Mouse (Mus musculus): ENCODE measurements around the gene Ftl1. TPM values are rescaled to one million over a fixed set of nuclear protein-coding genes. Genes with fewer than 3 reads are reported as not detected.

The Ftl1 gene
- polyA plus RNA-seq, 1 experiment = 2,336 TPM

- 30% methylated on average over 16 of the region's 16 CpGs for WGBS
- Histone ChIP-seq H3K27me3 (ENCODE audit: control insufficient read depth, insufficient read depth, low read length) (no peaks in the 10 kb centered on the region), H3K4me1 (ENCODE audit: control insufficient read depth, insufficient read depth, insufficient read length, low read length) (peaks cover 4% of the 10 kb centered on the region), H3K36me3 (ENCODE audit: control insufficient read depth, insufficient read depth, low read length) (no peaks in the 10 kb centered on the region), H3K27ac (ENCODE audit: insufficient read depth, low read depth, low read length) (no peak overlapping the region), H3K4me3 (ENCODE audit: low read depth, low read length) (peak overlapping the region; percentile 59)
- TF ChIP-seq POLR2A (IDR thresholded peaks at IDR 0.05; ENCODE audit: low read depth, low read length) (no peak), CTCF (IDR thresholded peaks at IDR 0.05; ENCODE audit: extremely low read depth, insufficient read length, insufficient replicate concordance, low read depth, low read length) (no peak)
These were observed 15.7 kb upstream of the Ftl1 start for GRCm38 (mm10) chr7:45475291-45475969.

- H3K4me1 ChIP-seq (ENCODE audit: control insufficient read depth, insufficient read depth, insufficient read length, low read length) = peaks cover 4% of the 10 kb centered on the region
- 6% methylated on average over 3 of the region's 3 CpGs for WGBS
- no peak overlapping the region for H3K27ac ChIP-seq (ENCODE audit: insufficient read depth, low read depth, low read length)
- no peaks in the 10 kb centered on the region for H3K36me3 ChIP-seq (ENCODE audit: control insufficient read depth, insufficient read depth, low read length)
- H3K27me3 ChIP-seq (ENCODE audit: control insufficient read depth, insufficient read depth, low read length) = no peaks in the 10 kb centered on the region
- TF ChIP-seq POLR2A (IDR thresholded peaks at IDR 0.05; ENCODE audit: low read depth, low read length) = no peak
- no peak for TF ChIP-seq CTCF (IDR thresholded peaks at IDR 0.05; ENCODE audit: extremely low read depth, insufficient read length, insufficient replicate concordance, low read depth, low read length)
- H3K4me3 ChIP-seq (ENCODE audit: low read depth, low read length) = no peak overlapping the region
These were observed 11.2 kb upstream of the Ftl1 start for GRCm38 (mm10) chr7:45470869-45471268.

- 35% methylated on average over 7 of the region's 7 CpGs for whole genome bisulfite sequencing
- H3K4me3 ChIP-seq (ENCODE audit: low read depth, low read length) = peak overlapping the region; percentile 81
- H3K27ac ChIP-seq (ENCODE audit: insufficient read depth, low read depth, low read length) = no peak overlapping the region
- H3K4me1 ChIP-seq (ENCODE audit: control insufficient read depth, insufficient read depth, insufficient read length, low read length) = 0 out of 2 replicates have a peak, but pooled peaks cover 2% of the 10 kb centered on the region
- peaks cover 13% of the 10 kb centered on the region for H3K36me3 ChIP-seq (ENCODE audit: control insufficient read depth, insufficient read depth, low read length)
- TF ChIP-seq CTCF (IDR thresholded peaks at IDR 0.05; ENCODE audit: extremely low read depth, insufficient read length, insufficient replicate concordance, low read depth, low read length) (no peak), POLR2A (IDR thresholded peaks at IDR 0.05; ENCODE audit: low read depth, low read length) (no peak)
- no peaks in the 10 kb centered on the region for H3K27me3 ChIP-seq (ENCODE audit: control insufficient read depth, insufficient read depth, low read length)
These were observed 7.5 kb upstream of the Ftl1 start for GRCm38 (mm10) chr7:45467090-45467670.

GRCm38 (mm10) chr7:45466283-45467089 is 6.8 kb upstream of the Ftl1 start, which contains the start of gene Bax:
Gene Bax, minus strand, starts transcription at chr7:45466898.
- Histone ChIP-seq H3K4me3 (ENCODE audit: low read depth, low read length) (peak within 1 kb of the TSS; percentile 81), H3K4me1 (ENCODE audit: control insufficient read depth, insufficient read depth, insufficient read length, low read length) (peaks cover 3% of the 10 kb centered on the region), H3K27me3 (ENCODE audit: control insufficient read depth, insufficient read depth, low read length) (no peaks in the 10 kb centered on the region), H3K36me3 (ENCODE audit: control insufficient read depth, insufficient read depth, low read length) (peaks cover 13% of the 10 kb centered on the region), H3K27ac (ENCODE audit: insufficient read depth, low read depth, low read length) (no peak within 1 kb of the TSS)
- TF ChIP-seq POLR2A (IDR thresholded peaks at IDR 0.05; ENCODE audit: low read depth, low read length) (peak; percentile 66), CTCF (IDR thresholded peaks at IDR 0.05; ENCODE audit: extremely low read depth, insufficient read length, insufficient replicate concordance, low read depth, low read length) (no peak)
- under 1% methylated on average over 56 of the region's 58 CpGs for WGBS

- 73% methylated on average over 9 of the region's 9 CpGs for WGBS
- peaks cover 13% of the 10 kb centered on the region for H3K36me3 ChIP-seq (ENCODE audit: control insufficient read depth, insufficient read depth, low read length)
- TF ChIP-seq POLR2A (IDR thresholded peaks at IDR 0.05; ENCODE audit: low read depth, low read length) = no peak
- TF ChIP-seq CTCF (IDR thresholded peaks at IDR 0.05; ENCODE audit: extremely low read depth, insufficient read length, insufficient replicate concordance, low read depth, low read length) = no peak
- H3K4me3 ChIP-seq (ENCODE audit: low read depth, low read length) = peak overlapping the region; percentile 81
- peaks cover 9% of the 10 kb centered on the region for H3K4me1 ChIP-seq (ENCODE audit: control insufficient read depth, insufficient read depth, insufficient read length, low read length)
- H3K27me3 ChIP-seq (ENCODE audit: control insufficient read depth, insufficient read depth, low read length) = no peaks in the 10 kb centered on the region
- H3K27ac ChIP-seq (ENCODE audit: insufficient read depth, low read depth, low read length) = no peak overlapping the region
These were observed 5.9 kb upstream of the Ftl1 start for GRCm38 (mm10) chr7:45465549-45465948.

- 95% methylated on average over 12 of the region's 12 CpGs for WGBS
- TF ChIP-seq CTCF (IDR thresholded peaks at IDR 0.05; ENCODE audit: extremely low read depth, insufficient read length, insufficient replicate concordance, low read depth, low read length) (no peak), POLR2A (IDR thresholded peaks at IDR 0.05; ENCODE audit: low read depth, low read length) (no peak)
- Histone ChIP-seq H3K27me3 (ENCODE audit: control insufficient read depth, insufficient read depth, low read length) (no peaks in the 10 kb centered on the region), H3K27ac (ENCODE audit: insufficient read depth, low read depth, low read length) (no peak overlapping the region), H3K4me1 (ENCODE audit: control insufficient read depth, insufficient read depth, insufficient read length, low read length) (peaks cover 13% of the 10 kb centered on the region), H3K4me3 (ENCODE audit: low read depth, low read length) (no peak overlapping the region), H3K36me3 (ENCODE audit: control insufficient read depth, insufficient read depth, low read length) (peaks cover 13% of the 10 kb centered on the region)
These were observed 5.4 kb upstream of the Ftl1 start for GRCm38 (mm10) chr7:45465112-45465511.

Data from small intestine, adult 2 months (tissue).